Mouse (Mus musculus): ENCODE results near the gene Ube2e3.

Ube2e3 gene

GRCm38 (mm10) chr2:78867726-78868510, at the start of gene Ube2e3:
Ube2e3 (plus strand) TSS chr2:78868124.
- peak; percentile 24 for DNase-seq

- DNase-seq, result no peak
Measured at GRCm38 (mm10) chr2:78829887-78830286, 38.0 kb upstream of the Ube2e3 start.

- no peak for DNase-seq
Measured at GRCm38 (mm10) chr2:78841494-78842224, 26.3 kb upstream of the Ube2e3 start.

- DNase-seq, result no peak
Measured at GRCm38 (mm10) chr2:78844365-78844764, 23.6 kb upstream of the Ube2e3 start.

- DNase-seq, result no peak
Measured at GRCm38 (mm10) chr2:78845274-78845673, 22.6 kb upstream of the Ube2e3 start.

- no peak for DNase-seq
Measured at GRCm38 (mm10) chr2:78845717-78846116, 22.2 kb upstream of the Ube2e3 start.

- DNase-seq, result no peak
Measured at GRCm38 (mm10) chr2:78854315-78854714, 13.6 kb upstream of the Ube2e3 start.

- no peak for DNase-seq
Measured at GRCm38 (mm10) chr2:78858628-78859027, 9.3 kb upstream of the Ube2e3 start.

- DNase-seq, result no peak
Measured at GRCm38 (mm10) chr2:78859266-78860087, 8.4 kb upstream of the Ube2e3 start.

GRCm38 (mm10) chr2:78860088-78860372, 7.9 kb upstream of the Ube2e3 start:
- no peak for DNase-seq

GRCm38 (mm10) chr2:78864116-78864515, 3.8 kb upstream of the Ube2e3 start:
- DNase-seq, result no peak

GRCm38 (mm10) chr2:78864866-78865265, 3.1 kb upstream of the Ube2e3 start:
- no peak for DNase-seq

GRCm38 (mm10) chr2:78868511-78868854, 559 bp downstream of the Ube2e3 start:
- peak; percentile 91 for DNase-seq

GRCm38 (mm10) chr2:78868951-78869720, 1.2 kb downstream of the Ube2e3 start:
- DNase-seq, result peak; percentile 90

GRCm38 (mm10) chr2:78869721-78870442, 2.0 kb downstream of the Ube2e3 start:
- DNase-seq, result peak; percentile 34

- DNase-seq, result no peak
Measured at GRCm38 (mm10) chr2:78870443-78871025, 2.6 kb downstream of the Ube2e3 start.

- DNase-seq, result peak; percentile 17
Measured at GRCm38 (mm10) chr2:78871971-78872860, 4.3 kb downstream of the Ube2e3 start.

GRCm38 (mm10) chr2:78873946-78874345, 6.0 kb downstream of the Ube2e3 start:
- DNase-seq, result no peak

GRCm38 (mm10) chr2:78876002-78876401, 8.1 kb downstream of the Ube2e3 start:
- DNase-seq, result no peak

GRCm38 (mm10) chr2:78882068-78882467, 14.1 kb downstream of the Ube2e3 start:
- DNase-seq, result no peak

All from kidney, postnatal 14 days (tissue).